Mouse (Mus musculus): ENCODE data around the gene Ccl12. TPM values are rescaled to one million over a fixed set of nuclear protein-coding genes. Genes with fewer than 3 reads are reported as not detected.

Ccl12 gene
- 1.9 TPM for polyA plus RNA-seq (2015; fragmentation: Illumina TruSeq; extraction: RNeasy Lipid Tissue Mini Kit (QIAGEN cat#74804); ENCODE audit: low read depth, low replicate concordance)

GRCm38 (mm10) chr11:82101529-82101928 lies at the start of gene Ccl12:
Gene Ccl12, plus strand, starts transcription at chr11:82101845.

GRCm38 (mm10) chr11:82057646-82058045 lies 44.0 kb upstream of the Ccl12 start, which contains the start of gene Ccl11:
Gene Ccl11, plus strand, starts transcription at chr11:82057823.

DNA sequence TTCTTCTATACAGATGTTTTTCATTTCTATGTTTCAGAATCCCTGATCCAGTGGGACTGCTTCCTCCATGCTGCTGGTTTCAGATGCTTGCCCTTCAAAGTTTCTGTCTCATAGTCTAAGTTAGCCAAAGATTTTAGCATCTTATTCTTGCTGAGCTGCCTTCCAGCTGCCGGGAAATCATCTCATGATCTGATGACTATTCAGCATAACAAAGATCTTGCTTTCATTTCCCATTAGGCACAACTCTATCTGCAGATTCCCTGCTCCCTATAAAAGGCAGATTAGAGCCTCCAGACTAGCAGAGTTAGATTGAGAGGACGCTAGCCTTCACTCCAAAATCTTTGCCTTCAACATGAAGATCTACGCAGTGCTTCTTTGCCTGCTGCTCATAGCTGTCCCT lies 13.2 kb downstream of the Ccl12 start, which contains the start of gene Ccl8:
Gene Ccl8, plus strand, starts transcription at position 301 of the 400 bp plus-strand sequence.

Other genes starting within 250 kb of the Ccl12 start
- gene 5530401A14Rik, start 241.2 kb upstream of the Ccl12 start, polyA plus RNA-seq (2015; fragmentation: Illumina TruSeq; extraction: RNeasy Lipid Tissue Mini Kit (QIAGEN cat#74804); ENCODE audit: low read depth, low replicate concordance): not detected
- 39.0 TPM for gene Asic2, start 133.4 kb upstream of the Ccl12 start, polyA plus RNA-seq (2015; fragmentation: Illumina TruSeq; extraction: RNeasy Lipid Tissue Mini Kit (QIAGEN cat#74804); ENCODE audit: low read depth, low replicate concordance)
- 1.5 TPM for gene Ccl2, start 66.3 kb upstream of the Ccl12 start, polyA plus RNA-seq (2015; fragmentation: Illumina TruSeq; extraction: RNeasy Lipid Tissue Mini Kit (QIAGEN cat#74804); ENCODE audit: low read depth, low replicate concordance)
- not detected for gene Gm17268, start 63.3 kb upstream of the Ccl12 start, polyA plus RNA-seq (2015; fragmentation: Illumina TruSeq; extraction: RNeasy Lipid Tissue Mini Kit (QIAGEN cat#74804); ENCODE audit: low read depth, low replicate concordance)
- not detected for gene Ccl7, start 56.1 kb upstream of the Ccl12 start, polyA plus RNA-seq (2015; fragmentation: Illumina TruSeq; extraction: RNeasy Lipid Tissue Mini Kit (QIAGEN cat#74804); ENCODE audit: low read depth, low replicate concordance)
- gene Ccl11, start 44.0 kb upstream of the Ccl12 start, polyA plus RNA-seq (2015; fragmentation: Illumina TruSeq; extraction: RNeasy Lipid Tissue Mini Kit (QIAGEN cat#74804); ENCODE audit: low read depth, low replicate concordance): not detected
- gene Ccl8, start 13.3 kb downstream of the Ccl12 start, polyA plus RNA-seq (2015; fragmentation: Illumina TruSeq; extraction: RNeasy Lipid Tissue Mini Kit (QIAGEN cat#74804); ENCODE audit: low read depth, low replicate concordance): not detected
- not detected for gene Ccl1, start 203.8 kb downstream of the Ccl12 start, polyA plus RNA-seq (2015; fragmentation: Illumina TruSeq; extraction: RNeasy Lipid Tissue Mini Kit (QIAGEN cat#74804); ENCODE audit: low read depth, low replicate concordance)

Data from brain, adult 10 weeks (tissue).